Mouse (Mus musculus): ENCODE results near the gene Kcnn1.

Gene Kcnn1

DNA sequence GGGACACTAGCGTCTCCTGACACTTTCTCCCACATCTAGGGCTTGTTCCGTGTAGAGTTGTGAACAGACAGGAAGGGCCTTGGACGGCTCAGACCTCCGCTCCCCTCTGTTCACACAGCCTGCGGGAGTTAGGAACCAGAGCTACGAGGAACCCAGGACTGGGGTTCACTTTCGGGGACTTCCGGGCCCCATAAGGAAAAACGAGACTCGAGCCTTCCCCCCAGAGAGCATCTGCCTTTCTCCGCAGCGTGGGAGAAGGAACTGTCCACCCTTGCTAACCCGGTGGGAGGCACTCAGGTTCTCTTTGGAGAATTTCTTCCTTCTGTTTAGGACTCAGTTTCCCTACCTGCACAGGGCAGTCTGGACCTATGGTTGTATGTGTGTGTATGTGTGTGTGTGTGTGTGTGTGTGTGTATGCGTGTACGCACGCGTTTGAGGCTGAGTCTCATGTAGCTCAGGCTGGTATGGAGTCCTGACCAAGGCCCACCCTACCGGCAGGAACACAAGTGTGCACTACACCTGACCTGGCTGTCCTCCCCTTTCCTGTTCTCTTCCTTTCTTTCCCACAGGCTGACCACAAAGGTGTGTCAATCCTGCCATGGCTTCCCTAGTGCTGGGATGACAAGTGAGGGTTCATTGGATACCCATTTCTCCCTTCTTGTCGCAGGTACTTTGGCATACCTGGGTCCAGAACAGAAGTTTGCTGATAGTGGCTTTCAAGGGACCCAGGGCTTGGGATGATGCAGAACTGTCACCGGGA is 30.0 kb upstream of the Kcnn1 start:
- peak; percentile 14 for DNase-seq (ENCODE audit: low spot score)

DNA sequence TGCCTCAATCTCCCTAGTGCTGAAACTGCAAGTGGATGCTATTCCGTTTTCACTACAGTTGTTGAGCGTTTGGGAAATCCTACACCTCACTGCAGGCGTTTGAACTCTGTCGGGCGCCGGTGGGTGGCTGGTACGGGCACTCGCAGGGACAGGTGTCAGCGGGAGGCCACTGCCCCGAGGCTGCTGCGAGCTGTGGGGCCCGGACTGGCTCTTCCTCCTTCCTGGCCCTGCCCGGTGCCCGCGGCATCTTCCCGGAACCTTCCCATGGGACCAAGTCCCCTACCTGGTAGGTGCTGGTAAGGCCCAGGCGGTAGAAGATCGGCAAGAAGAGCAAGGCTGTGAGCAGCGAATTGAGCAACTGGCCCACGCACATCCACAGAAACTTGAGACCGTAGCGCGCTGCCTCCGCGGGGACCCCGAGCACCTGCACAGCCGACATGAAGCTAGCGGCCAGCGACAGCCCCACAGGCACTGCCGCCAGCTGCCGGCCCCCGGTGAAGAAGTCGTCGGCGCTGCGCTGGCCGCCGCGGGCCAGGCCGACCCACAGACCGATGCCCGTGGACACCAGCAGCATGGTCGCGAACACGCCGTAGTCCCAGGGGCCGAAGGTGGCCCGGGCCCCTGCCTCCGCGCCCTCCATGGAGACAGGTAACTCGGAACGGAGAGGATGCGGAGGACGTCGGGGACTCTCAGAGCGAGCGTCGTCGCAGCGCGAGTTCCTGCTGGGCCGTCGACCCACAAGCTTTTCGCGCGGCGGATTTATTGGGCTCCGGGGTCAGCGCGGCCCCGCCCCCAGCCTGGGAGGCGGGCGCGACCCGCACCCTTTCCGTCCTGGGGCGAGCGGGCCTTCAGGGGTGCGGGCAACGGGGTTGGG is 29.2 kb upstream of the Kcnn1 start, which contains the start of gene Slc5a5:
TSS of gene Slc5a5 (minus strand) at position 736 of the 874 bp plus-strand sequence.
- peak; percentile 34 for DNase-seq (ENCODE audit: low spot score)

DNA sequence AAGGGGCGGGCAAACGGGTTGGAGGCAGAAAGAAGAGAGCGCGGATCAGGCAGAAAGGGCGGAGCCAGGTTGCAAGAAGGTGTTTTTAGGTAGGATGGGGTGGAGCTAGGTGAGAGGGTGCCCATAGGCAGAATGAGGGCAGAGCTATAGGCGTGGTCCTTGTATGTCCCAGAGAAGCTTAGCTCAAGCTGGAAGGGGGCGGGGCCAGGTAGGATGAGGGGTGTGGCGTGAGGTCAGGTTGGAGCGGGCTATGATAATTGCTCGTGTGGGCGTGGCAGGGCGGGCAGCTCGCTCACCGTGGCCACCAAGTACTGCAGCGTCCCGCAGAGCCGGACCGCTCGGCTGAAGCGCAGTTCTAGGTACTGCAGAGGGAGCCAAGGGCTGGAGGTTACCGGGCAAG is 28.3 kb upstream of the Kcnn1 start:
- DNase-seq (ENCODE audit: low spot score), result peak; percentile 26

DNA sequence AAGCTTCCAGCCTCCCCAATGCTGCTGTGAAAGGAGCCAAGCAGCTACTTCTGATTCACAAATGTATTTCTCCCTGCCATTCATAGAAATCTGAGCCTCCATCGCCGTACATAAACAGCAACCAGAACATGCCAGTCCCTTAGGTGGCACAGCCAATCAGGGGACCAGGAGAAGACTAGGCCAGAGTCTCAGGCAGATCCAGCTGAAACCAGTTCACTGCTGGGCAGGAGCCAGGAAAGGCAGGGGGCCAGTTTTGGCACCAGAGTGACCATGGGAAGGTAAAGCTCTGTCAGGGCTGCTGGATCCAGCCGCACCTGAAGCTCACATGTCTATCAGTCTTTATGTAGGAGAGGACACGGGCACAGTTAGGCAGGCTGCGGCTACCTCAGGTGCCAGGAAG is 27.6 kb upstream of the Kcnn1 start:
- DNase-seq (ENCODE audit: low spot score), result no peak

DNA sequence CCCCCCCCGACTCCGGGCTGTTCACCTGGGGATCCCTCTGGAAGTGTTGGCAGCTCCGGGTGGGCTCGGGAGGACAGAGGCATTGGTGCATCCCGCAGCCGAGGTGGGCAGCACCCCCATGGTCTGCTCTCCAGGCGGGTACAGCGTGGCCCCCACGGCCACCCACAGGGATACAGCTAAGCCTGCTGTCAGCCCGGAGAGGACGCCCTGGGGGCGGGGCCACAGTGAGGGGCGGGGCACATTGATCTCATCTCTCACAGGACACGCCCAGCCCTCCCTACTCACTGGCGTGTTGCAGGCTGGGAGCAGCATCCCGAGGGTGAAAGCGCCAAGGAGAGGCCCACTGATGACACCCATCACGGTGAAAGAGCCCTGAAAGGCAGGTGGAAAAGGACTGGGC is 24.6 kb upstream of the Kcnn1 start:
- DNase-seq (ENCODE audit: low spot score), result peak; percentile 53

DNA sequence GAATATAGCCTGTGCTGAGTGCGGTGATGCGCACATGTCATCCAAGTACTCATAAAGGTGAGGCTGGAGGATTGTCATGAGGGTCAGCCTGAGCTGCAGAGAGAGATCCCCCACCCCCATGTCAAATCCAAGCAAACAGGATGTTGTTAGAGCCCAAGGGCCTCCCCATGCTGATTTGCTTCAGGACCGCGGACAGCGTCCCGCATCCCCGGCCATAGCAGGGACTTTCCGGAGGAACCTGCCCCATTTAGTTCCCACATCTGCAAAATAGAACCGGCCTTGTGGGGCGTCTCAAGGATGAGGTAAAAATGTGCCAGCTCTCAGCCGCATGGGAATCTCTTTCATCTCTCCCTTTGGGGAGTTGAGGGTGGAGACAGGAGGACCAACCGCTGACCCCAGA is 22.6 kb upstream of the Kcnn1 start:
- DNase-seq (ENCODE audit: low spot score), result peak; percentile 46

DNA sequence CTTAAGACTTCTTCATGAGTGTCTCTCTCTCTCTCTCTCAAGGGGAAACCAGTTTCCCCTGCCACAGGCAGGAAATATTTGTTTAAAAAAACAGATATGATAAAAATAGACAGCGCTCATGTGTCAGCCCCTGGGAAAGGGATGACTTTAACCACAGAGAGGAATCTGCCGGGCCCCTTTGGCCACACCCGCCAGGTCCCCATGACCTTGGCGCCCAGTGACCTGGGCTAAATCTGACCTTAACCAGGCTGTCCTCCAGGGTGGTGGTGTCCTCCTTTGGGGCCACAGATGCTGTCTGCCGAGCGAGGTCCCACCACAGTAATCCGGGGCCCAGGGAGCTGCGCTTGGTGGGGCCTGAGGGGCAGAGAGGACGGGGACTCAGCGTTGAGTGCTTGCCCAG is 21.6 kb upstream of the Kcnn1 start:
- DNase-seq (ENCODE audit: low spot score), result no peak

DNA sequence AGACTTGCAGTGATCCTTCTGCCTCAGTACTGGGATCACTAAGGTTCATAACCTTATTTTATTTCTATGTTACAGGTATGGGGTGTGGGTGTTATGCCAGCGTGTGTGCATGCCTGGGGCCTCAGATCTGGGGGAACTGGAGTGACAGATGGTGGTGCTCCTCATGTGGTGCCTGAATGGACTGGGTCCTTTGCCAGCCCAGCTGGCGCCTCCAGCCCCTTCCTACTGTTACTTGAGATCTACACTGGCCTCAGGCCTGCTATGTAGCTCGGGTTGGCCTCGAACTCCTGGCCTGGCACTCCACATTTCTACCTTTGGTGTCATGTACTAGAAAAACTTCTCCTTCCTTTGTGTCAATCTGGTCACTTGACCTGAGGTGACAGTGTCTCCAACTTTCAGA is 21.1 kb upstream of the Kcnn1 start:
- DNase-seq (ENCODE audit: low spot score), result no peak

DNA sequence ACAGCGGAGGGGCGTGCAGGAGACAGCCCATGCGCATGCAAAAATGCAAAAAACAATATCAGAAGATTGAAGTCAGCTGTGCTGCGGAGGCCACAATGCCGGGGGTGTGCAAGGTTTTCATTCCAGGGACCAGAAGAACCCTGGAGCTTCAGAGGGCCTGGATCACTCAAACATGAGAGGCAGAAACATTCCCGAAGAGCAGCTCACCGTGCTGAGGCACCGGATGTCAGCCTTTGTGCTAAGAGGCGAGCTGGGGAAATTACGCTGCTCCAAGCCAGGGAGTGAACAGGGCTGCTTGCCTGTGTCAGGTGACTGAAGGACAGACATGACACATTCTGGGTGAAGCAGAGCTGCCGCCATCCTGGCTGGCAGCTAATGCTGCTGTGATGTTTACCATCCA is 17.5 kb upstream of the Kcnn1 start:
- DNase-seq (ENCODE audit: low spot score), result no peak

DNA sequence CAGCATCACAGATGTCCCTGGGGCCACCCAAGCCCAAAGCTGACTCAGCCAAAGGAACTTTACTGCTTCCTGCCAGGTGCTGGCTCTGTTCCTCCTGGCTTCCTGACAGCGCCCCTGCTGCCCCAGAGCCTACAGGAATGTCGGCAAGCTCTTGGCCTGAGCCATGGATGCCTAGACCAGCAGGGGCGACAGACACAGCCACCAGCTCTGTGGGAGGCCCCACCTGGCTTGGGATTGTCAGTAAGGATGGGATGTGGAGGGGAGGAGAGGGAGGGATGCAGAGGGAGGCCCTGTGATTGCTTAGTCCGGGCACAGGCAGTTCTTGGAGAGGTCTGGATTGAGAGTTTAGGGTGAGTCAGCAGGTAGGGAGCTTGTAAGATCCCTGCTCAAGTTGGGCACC is 17.1 kb upstream of the Kcnn1 start:
- no peak for DNase-seq (ENCODE audit: low spot score)

DNA sequence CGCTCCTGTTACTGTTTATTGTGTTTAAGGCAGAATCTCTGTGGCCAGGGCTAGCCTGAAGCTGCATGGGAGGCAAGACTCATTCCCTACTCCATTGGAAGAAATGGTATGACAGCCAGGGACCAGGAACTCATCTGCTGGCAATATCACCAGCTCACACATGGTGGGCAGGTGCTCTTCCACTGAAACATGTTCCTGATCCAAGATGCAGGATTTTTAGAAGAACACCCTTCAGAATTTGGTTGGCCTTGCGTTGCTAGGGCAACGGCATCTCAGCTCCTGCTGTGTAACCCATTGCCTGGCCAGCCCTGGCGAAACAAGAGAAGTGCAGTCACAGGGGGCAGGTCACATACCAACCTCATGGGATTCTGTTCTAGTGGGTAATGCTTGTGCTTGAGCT is 16.4 kb upstream of the Kcnn1 start:
- DNase-seq (ENCODE audit: low spot score), result no peak

DNA sequence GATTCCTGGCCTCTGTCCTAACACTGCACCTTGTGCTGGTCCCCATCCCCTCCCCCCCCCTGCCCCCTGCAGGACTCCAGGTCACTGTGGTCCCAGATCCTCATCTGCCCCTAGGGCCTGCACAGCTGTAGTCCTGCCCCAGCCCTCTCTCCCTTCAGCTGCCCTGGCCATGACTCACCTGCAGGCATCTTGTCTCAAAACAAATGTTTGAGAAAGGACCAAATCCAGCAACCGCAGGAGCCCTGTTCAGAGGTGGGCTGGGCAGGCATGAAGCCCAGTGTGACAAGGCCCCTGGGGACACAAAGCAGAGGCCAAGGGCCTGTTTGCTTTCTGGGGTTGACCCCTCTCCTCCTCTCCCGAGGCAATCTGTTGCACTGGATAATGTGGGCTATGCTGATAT is 15.1 kb upstream of the Kcnn1 start:
- DNase-seq (ENCODE audit: low spot score), result no peak

DNA sequence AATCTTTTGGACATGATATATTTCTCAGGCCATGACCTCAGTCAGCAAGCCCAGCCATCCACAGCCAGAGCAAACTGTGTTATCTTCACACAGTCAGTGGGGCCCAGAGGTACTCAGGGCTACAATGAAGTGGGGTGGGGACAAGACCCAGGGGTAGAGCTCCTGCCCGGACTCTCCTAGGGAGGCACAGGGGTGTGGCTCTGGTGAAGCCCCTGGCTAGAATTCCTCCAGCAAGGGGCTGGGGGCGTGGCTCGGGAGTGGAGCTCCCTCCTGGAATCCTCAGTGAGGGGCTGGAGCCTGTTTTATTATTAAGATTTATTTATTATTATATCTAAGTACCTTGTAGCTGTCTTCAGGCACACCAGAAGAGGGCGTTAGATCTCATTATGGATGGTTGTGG is 13.3 kb upstream of the Kcnn1 start:
- no peak for DNase-seq (ENCODE audit: low spot score)

DNA sequence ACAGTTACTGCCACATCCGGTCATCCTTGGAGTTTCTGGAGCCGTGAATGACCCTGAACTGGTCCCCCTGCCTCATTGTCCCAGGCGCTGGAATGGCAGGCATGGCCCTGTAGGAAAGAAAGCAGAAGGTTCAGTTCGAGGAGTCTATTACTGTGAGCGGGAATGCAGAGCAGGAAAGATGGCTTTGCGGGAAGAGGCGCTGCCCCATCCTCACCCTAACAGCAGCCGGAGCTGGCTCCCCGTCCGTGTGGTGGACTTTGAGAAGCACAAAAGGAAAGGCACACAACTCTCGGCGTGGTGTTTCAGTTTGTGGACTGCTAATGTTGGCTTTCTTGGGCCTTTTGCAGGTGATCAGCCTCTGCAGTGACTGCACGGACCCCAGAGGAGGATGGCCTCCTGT is 11.4 kb upstream of the Kcnn1 start:
- no peak for DNase-seq (ENCODE audit: low spot score)

DNA sequence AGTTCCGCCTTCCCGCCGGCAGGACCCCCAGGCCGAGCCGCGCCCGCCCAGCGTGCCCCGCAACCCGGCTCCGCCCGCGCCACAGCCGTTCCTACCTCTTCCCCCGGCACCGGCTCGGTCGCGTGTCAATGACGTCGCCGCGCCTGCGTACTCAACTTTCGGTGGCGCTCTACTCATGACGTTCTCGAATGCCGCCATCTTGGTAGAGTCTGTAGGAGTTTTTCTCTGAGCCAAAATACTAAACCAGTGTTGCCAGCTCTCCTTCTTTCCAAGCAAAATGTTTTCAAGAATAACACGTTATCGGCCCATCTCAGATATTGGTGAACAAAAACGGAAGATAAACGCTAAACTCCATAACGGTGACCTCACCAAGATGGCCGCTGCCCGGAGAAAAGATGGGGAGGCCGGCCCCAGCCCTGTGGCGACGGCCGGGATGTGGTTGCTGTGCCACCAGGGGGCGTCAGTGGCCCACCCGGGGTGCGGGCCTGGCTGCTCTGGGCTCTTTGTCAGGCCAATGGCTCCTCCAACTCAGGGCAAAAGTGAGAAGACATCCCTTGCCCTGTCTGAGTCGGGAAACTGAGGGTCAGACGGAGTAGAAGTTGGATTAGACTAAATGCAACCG is 10.4 kb upstream of the Kcnn1 start, which contains the start of gene Ccdc124:
TSS of gene Ccdc124 (minus strand) at position 572 of the 622 bp plus-strand sequence.
- DNase-seq (ENCODE audit: low spot score), result peak; percentile 96

DNA sequence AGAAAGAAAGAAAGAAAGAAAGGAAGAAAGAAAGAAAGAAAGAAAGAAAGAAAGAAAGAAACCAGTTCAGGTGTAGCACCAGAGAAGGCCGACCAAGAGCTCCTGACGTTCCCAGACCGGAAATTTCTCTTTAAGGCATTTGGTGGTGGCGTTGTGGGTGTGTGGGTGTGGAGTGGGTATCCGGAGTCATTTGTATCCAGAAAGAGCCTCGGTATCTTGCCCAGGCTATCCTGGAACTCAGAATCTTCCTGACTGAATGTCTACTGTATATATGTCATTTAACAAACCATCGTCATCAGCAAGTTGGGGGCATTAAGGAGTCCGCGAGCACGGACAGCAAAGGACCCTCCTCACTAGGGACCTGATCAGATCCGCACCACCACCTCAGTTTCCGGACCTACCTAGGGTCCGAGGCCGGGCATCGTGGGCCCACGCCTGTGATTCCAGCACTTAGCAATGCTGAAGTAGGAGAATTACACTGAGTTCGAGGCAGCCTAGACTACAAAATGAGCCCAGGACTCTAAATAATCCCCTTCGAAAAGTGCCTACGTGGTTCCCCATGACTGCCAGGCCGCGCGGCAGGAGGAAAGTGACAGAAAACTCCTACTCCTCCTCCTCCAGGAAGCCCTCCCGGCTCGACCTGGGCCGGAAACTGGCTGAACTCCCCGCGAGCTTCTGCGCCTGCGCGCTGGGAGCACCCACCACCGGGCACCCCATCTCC is 9.7 kb upstream of the Kcnn1 start:
- DNase-seq (ENCODE audit: low spot score), result no peak

DNA sequence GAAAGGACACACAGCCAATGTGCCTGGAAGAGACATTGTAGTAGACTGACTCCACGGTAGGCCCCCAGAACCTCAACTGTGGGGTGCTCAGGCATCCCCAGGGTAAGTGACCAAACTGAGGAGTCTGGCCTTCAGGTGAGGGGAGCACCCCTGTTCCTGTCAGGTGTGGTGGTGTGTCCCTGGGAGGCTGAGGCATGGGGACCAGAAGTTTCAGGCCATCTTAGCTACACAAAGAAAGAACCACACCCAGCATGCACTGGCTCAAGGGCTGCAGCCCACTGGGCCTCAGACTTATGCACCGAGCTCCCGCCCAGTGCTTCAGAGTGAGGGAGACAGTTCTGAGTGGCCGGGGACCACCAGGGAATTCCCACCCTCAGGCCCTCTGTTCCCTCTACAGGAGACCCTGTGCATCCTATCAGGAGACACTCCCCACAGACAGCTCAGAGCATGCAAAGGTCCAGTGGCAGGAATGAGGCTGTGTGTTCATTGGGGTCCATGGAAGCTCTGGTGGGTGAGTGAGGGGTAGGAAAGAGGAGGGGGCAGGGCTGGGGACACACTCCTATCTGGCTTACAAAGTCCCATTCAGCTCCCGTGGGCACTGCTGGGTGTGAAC is 8.2 kb upstream of the Kcnn1 start:
- DNase-seq (ENCODE audit: low spot score), result no peak

DNA sequence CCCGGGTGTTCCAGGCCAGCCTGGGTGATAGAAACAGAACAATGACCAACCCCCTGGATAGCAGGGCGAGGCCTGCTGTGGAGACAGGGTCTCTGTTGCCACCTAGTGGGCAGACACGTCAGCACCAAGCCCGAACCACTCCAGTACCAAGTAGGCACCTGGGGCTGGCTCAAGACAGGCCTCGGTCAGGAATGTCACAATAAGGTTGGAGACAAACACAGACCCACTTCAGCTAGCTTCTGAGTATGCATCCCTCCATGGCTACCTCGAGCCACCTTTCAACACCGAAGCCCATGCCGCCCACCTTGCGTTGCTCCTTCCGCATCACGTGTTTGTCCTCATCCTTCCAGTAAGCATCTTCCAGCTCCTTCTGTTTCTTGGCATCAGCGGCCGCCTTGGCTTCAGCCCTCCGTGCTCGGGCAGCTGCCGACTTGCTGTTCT is 6.6 kb upstream of the Kcnn1 start:
- peak; percentile 87 for DNase-seq (ENCODE audit: low spot score)

DNA sequence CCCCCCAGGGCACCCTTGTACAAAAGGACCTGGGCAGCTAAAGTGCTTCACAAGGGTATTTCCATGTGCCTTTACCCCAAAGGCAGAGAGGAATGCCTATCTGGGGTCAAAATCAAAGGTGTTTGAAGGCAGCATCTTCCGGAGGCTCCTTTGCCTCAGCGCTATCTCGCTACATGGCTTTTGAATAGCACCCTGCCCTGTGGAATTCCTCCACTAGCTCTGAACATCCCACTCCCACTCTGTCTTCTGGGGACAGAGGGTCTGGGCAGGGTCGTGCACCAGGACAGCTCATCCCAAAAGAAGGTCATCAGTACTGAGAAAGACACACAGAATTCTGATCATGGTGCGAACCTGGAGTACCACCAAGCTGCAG is 6.1 kb upstream of the Kcnn1 start:
- no peak for DNase-seq (ENCODE audit: low spot score)

DNA sequence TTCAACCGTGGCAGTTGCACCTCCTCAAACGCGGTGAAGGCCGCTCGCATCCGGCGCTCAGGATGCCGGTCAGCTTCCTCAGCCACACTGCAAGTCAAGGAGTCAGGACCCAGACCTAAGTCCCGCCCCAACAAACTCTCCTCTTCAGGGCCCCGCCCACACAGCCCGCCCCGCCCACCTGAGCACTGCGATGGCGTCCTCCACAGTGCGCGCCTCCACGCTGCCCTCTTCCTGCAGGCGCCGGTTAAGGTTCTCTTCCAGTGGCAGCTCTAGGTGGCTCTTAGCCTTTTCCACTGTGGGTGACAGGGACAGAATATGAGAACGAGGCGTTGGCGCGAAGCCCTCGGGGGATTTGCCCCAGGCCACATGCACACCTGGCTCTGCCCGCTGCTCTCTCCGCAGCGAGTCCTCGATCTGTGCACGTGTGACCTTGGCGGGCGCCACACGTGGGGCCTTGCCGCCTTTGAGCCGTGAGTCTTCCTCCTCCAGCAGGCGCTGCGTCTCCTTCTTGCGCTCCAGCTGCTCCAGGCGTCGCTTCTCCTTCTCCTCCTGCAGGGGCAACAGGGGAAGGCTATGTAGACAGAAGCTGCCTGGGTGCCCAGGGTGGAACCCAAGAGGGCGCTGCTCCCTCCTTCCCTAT is 5.6 kb upstream of the Kcnn1 start:
- peak; percentile 71 for DNase-seq (ENCODE audit: low spot score)

DNA sequence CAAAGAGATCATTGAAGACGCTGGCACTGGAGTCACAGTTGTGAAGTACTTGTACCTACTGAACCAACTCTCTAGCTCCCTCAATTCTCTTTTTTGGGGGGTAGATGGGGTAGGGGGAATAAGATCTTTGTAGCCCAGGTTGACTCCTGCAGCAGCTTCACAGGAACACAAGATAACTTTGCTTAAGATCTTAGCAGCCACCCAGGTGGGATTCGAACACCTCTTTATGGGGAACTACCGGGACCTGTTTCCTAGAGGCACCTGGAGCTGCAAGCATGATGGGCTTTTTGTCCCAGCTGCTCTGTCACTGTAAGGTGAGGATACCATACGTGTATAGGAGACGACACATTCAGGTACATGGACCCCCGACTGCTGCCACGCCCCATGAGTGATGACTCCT is 3.5 kb upstream of the Kcnn1 start:
- no peak for DNase-seq (ENCODE audit: low spot score)

All from retina, embryonic 14.5 days (tissue).